9 mouse cellular contexts compared by ENCODE assay signal in genomic region chr17:63803599-63803998, GRCm38 (mm10). TPM values are rescaled to one million over a fixed set of nuclear protein-coding genes. Genes with fewer than 3 reads are reported as not detected.
DNase-seq lines count a peak whose midpoint lies in the region; ATAC-seq and TF ChIP-seq lines count a peak whose summit lies in the region.
"Had no signal": no experiment of that assay in that cellular context is flagged by ENCODE, and none has a peak within 500 bp of the region (broad histone marks: within the 10 kb centered on the region; RNA-seq: fewer than 3 reads in every experiment).

No protein-coding gene starts in this region.

- no peak for TF ChIP-seq POLR2A in testis, adult 2 months (IDR thresholded peaks at IDR 0.05; ENCODE audit: control insufficient read depth, low read depth, low read length)

- H3K27me3 ChIP-seq in forebrain, embryonic 11.5 days (ENCODE audit: control insufficient read depth, insufficient read depth, low read length), result no peaks in the 10 kb centered on the region
- H3K27me3 ChIP-seq in forebrain, embryonic 15.5 days, result no peaks in the 10 kb centered on the region
- H3K27me3 ChIP-seq in heart, postnatal 0 days (ENCODE audit: control insufficient read depth, insufficient read depth, low read length), result no peaks in the 10 kb centered on the region
- H3K27me3 ChIP-seq in testis, adult 2 months (ENCODE audit: control insufficient read depth, insufficient read depth, low read length), result no peaks in the 10 kb centered on the region

- ATAC-seq in forebrain, embryonic 11.5 days (replicated peaks; ENCODE audit: low FRiP score), result no peak
- ATAC-seq in forebrain, embryonic 15.5 days (replicated peaks), result no peak
- ATAC-seq in common myeloid progenitor, adult 5-6 weeks (replicated peaks; ENCODE audit: low read depth, poor library complexity, severe bottlenecking), result peak; percentile 94
- no peak for ATAC-seq in heart, postnatal 0 days (ENCODE audit: insufficient read depth, low read depth)

- DNase-seq in forebrain, embryonic 11.5 days (ENCODE audit: low spot score), result peak; percentile 85
- peak; percentile 83 for DNase-seq in ZHBTc4 (ENCODE audit: low read depth, low spot score)
- DNase-seq in heart, postnatal 0 days (ENCODE audit: low spot score), result peak; percentile 34
- peak; percentile 66 to 83 for DNase-seq in left cerebral cortex, adult 2 months (ENCODE audit: extremely low spot score in 1 of 2, low spot score in 2 of 2)
- DNase-seq in natural killer cell, adult 2 months (ENCODE audit: low spot score in 2 of 2), result peak; percentile 15 to 42

- 30% methylated on average over 11 of the region's 11 CpGs for WGBS in forebrain, embryonic 11.5 days
- WGBS in forebrain, embryonic 15.5 days, result 30% methylated on average over 11 of the region's 11 CpGs
- 22% methylated on average over 11 of the region's 11 CpGs for WGBS in heart, postnatal 0 days

- H3K27ac ChIP-seq in forebrain, embryonic 11.5 days (ENCODE audit: low read depth, low read length), result no peak overlapping the region
- H3K27ac ChIP-seq in forebrain, embryonic 15.5 days (replicated peaks), result no peak overlapping the region
- no peak overlapping the region for H3K27ac ChIP-seq in heart, postnatal 0 days (ENCODE audit: low read depth)
- H3K27ac ChIP-seq in left cerebral cortex, adult 2 months, result no peak overlapping the region
- no peak overlapping the region for H3K27ac ChIP-seq in testis, adult 2 months (ENCODE audit: control insufficient read depth, insufficient read depth, low read depth, low read length)
- H3K27ac ChIP-seq: macrophage had no signal

- H3K9ac ChIP-seq in forebrain, embryonic 11.5 days (ENCODE audit: low read length), result no peak overlapping the region
- no peak overlapping the region for H3K9ac ChIP-seq in forebrain, embryonic 15.5 days (replicated peaks)
- H3K9ac ChIP-seq in heart, postnatal 0 days (replicated peaks; ENCODE audit: low read depth, low read length), result no peak overlapping the region

- H3K9me3 ChIP-seq in forebrain, embryonic 11.5 days (ENCODE audit: control insufficient read depth, low read length), result no peaks in the 10 kb centered on the region
- no peaks in the 10 kb centered on the region for H3K9me3 ChIP-seq in forebrain, embryonic 15.5 days
- no peaks in the 10 kb centered on the region for H3K9me3 ChIP-seq in heart, postnatal 0 days (replicated peaks; ENCODE audit: control insufficient read depth, low read length)

- H3K36me3 ChIP-seq in forebrain, embryonic 11.5 days (ENCODE audit: control insufficient read depth, insufficient read depth, low read length), result no peaks in the 10 kb centered on the region
- H3K36me3 ChIP-seq in forebrain, embryonic 15.5 days, result no peaks in the 10 kb centered on the region
- H3K36me3 ChIP-seq in heart, postnatal 0 days (replicated peaks; ENCODE audit: control insufficient read depth, insufficient read depth, low read length), result no peaks in the 10 kb centered on the region
- no peaks in the 10 kb centered on the region for H3K36me3 ChIP-seq in testis, adult 2 months (ENCODE audit: control insufficient read depth, insufficient read depth, low read length)

- TF ChIP-seq EP300 in heart, postnatal 0 days (IDR thresholded peaks at IDR 0.05; ENCODE audit: low read depth), result no peak

- H3K4me1 ChIP-seq in forebrain, embryonic 11.5 days (replicated peaks; ENCODE audit: control insufficient read depth, insufficient read depth, low read length), result peaks cover 3% of the 10 kb centered on the region; the same call in 1 of the 2 replicates
- H3K4me1 ChIP-seq in forebrain, embryonic 15.5 days, result peaks cover 15% of the 10 kb centered on the region
- H3K4me1 ChIP-seq in heart, postnatal 0 days (ENCODE audit: control insufficient read depth, insufficient read depth), result no peaks in the 10 kb centered on the region
- H3K4me1 ChIP-seq in testis, adult 2 months (ENCODE audit: control insufficient read depth, insufficient read depth, low read length), result peaks cover 5% of the 10 kb centered on the region

- peak; percentile 73 for TF ChIP-seq CTCF in heart, postnatal 0 days (IDR thresholded peaks at IDR 0.05; ENCODE audit: low read depth)
- peak; percentile 85 for TF ChIP-seq CTCF in left cerebral cortex, adult 2 months (IDR thresholded peaks at IDR 0.05)
- TF ChIP-seq CTCF in testis, adult 2 months (IDR thresholded peaks at IDR 0.05; ENCODE audit: control insufficient read depth, insufficient read depth, insufficient replicate concordance, low read depth, low read length), result peak; percentile 73; the same call in 1 of the 2 replicates

- H3K4me3 ChIP-seq in forebrain, embryonic 11.5 days (ENCODE audit: low read depth, low read length), result no peak overlapping the region
- no peak overlapping the region for H3K4me3 ChIP-seq in forebrain, embryonic 15.5 days
- no peak overlapping the region for H3K4me3 ChIP-seq in heart, postnatal 0 days (ENCODE audit: low read depth, low read length)
- H3K4me3 ChIP-seq in left cerebral cortex, adult 2 months, result no peak overlapping the region
- H3K4me3 ChIP-seq in testis, adult 2 months (ENCODE audit: control insufficient read depth, low read depth, low read length), result no peak overlapping the region

- H3K4me2 ChIP-seq in forebrain, embryonic 11.5 days (ENCODE audit: low read depth, low read length, severe bottlenecking), result no peak overlapping the region
- H3K4me2 ChIP-seq in forebrain, embryonic 15.5 days (replicated peaks), result no peak overlapping the region
- no peak overlapping the region for H3K4me2 ChIP-seq in heart, postnatal 0 days (ENCODE audit: low read depth, low read length)

- intact Hi-C loops in left cerebral cortex, adult 2 months (cut with DNase I), result loop anchor here (10.0 kb wide), 2 partner anchors 229 to 571 kb away; no protein-coding TSS in a partner anchor

RNA-seq across cellular contexts. Expression of gene Fer, which starts 59.3 kb away (rescaled TPM):
- polyA plus RNA-seq in forebrain, embryonic 11.5 days (2014; fragmentation: Nextera tagmentation; extraction: Ambion mirVana), result 36.3 and 40.3 TPM in 2 replicates
- 33.2 and 33.7 TPM in 2 replicates for polyA plus RNA-seq in forebrain, embryonic 15.5 days (2015; fragmentation: Nextera tagmentation; extraction: Ambion mirVana)
- total RNA-seq in common myeloid progenitor, adult 5-6 weeks (2017), result 13.6 and 26.9 TPM in 2 replicates
- total RNA-seq in heart, postnatal 0 days (2014; rRNA removed; ENCODE audit: low replicate concordance), result 12.4 and 15.1 TPM in 2 replicates
- 16.2 and 16.5 TPM in 2 replicates for polyA plus RNA-seq in heart, postnatal 0 days (2015; fragmentation: Nextera tagmentation; extraction: Ambion mirVana)
- total RNA-seq in left cerebral cortex, adult 2 months (2021), result 10 to 100 TPM; 30.0 to 30.9 TPM
- 11.5 TPM in 2 replicates for polyA plus RNA-seq in testis, adult 2 months (2012; rRNA removed)

RNA-seq across cellular contexts. Expression of gene A930002H24Rik, which starts 60.0 kb away (rescaled TPM):
- polyA plus RNA-seq in forebrain, embryonic 11.5 days (2014; fragmentation: Nextera tagmentation; extraction: Ambion mirVana), result 2.1 and 4.1 TPM in 2 replicates
- 2.0 and 2.9 TPM in 2 replicates for polyA plus RNA-seq in forebrain, embryonic 15.5 days (2015; fragmentation: Nextera tagmentation; extraction: Ambion mirVana)
- total RNA-seq in common myeloid progenitor, adult 5-6 weeks (2017), result not detected in 2 replicates
- 13.4 and 21.1 TPM in 2 replicates for total RNA-seq in heart, postnatal 0 days (2014; rRNA removed; ENCODE audit: low replicate concordance)
- polyA plus RNA-seq in heart, postnatal 0 days (2015; fragmentation: Nextera tagmentation; extraction: Ambion mirVana), result 2.9 and 3.1 TPM in 2 replicates
- total RNA-seq in left cerebral cortex, adult 2 months (2021), result not detected
- polyA plus RNA-seq in testis, adult 2 months (2012; rRNA removed), result 3.7 and 5.0 TPM in 2 replicates
- polyA plus RNA-seq: macrophage had no signal

Comparison
In these comparisons a context has a peak if more than half of its experiments do, and no peak if none do; other contexts are left out.
1. DNase-seq: peak in every context shown above with its lines; median percentile 85 in forebrain, embryonic 11.5 days; 83 in ZHBTc4; 74 in left cerebral cortex, adult 2 months; 34 in heart, postnatal 0 days; 28 in natural killer cell, adult 2 months.